Mouse (Mus musculus) B cell, adult 2 months (primary cell): Measurements from ENCODE around the gene Nme4.

Source experiments
- DNase-seq, 2 experiments: peaks; one replicate each; pipeline ENCODE4 v3.0.0; 2022

Nme4 gene

GRCm38 (mm10) chr17:26057787-26058567 is 37.4 kb downstream of the Nme4 start:
- no peak for DNase-seq

GRCm38 (mm10) chr17:26057278-26057677 is 38.1 kb downstream of the Nme4 start:
- no peak for DNase-seq

GRCm38 (mm10) chr17:26055164-26055563 is 40.2 kb downstream of the Nme4 start:
- DNase-seq: no peak

GRCm38 (mm10) chr17:26054133-26054845 is 41.1 kb downstream of the Nme4 start:
- DNase-seq: no peak

- DNase-seq: no peak
Measured at GRCm38 (mm10) chr17:26052706-26053105, 42.7 kb downstream of the Nme4 start.

GRCm38 (mm10) chr17:26052074-26052473 is 43.3 kb downstream of the Nme4 start:
- DNase-seq: no peak

GRCm38 (mm10) chr17:26048118-26048517 is 47.3 kb downstream of the Nme4 start:
- no peak for DNase-seq

- DNase-seq: no peak
Measured at GRCm38 (mm10) chr17:26046253-26046997, 49.0 kb downstream of the Nme4 start.

GRCm38 (mm10) chr17:26045285-26045684 is 50.1 kb downstream of the Nme4 start:
- no peak for DNase-seq

- no peak for DNase-seq
Measured at GRCm38 (mm10) chr17:26043249-26043636, 52.2 kb downstream of the Nme4 start.

GRCm38 (mm10) chr17:26042599-26043248 is 52.7 kb downstream of the Nme4 start:
- no peak for DNase-seq
